In the genomic region with DNA sequence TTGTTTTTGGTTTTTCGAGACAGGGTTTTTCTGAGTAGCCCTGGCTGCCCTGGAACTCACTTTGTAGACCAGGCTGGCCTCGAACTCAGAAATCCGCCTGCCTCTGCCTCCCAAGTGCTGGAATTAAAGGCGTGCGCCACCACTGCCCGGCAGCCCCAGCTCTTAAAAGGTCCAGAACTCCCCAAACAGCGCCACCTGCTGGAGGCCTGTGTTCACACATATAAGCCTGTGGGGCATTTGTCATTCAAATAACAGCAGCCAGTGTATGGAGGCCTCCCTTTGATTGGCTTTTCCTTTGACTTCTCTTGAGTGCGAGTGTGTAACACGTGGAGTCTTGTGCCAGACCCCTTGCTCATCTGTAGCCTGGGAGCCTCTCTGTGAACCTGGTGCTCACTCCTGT, we compare ENCODE assay signal across 9 mouse cellular contexts. TPM values are rescaled to one million over a fixed set of nuclear protein-coding genes. Genes with fewer than 3 reads are reported as not detected.
A peak's percentile ranks its signal among the peaks of the same experiment; 100 is the strongest.
DNase-seq lines count a peak whose midpoint lies in the region; ATAC-seq and TF ChIP-seq lines count a peak whose summit lies in the region.
"Had no signal": no experiment of that assay in that cellular context is flagged by ENCODE, and none has a peak within 500 bp of the region (broad histone marks: within the 10 kb centered on the region; RNA-seq: fewer than 3 reads in every experiment).

No protein-coding gene starts in this region.

- H3K9me3 ChIP-seq in kidney, postnatal 0 days (replicated peaks; ENCODE audit: low read length): no peaks in the 10 kb centered on the region

- H3K4me3 ChIP-seq in kidney, postnatal 0 days (replicated peaks; ENCODE audit: low read depth, low read length): no peak overlapping the region

- TF ChIP-seq CTCF in kidney, postnatal 0 days (IDR thresholded peaks at IDR 0.05; ENCODE audit: low read depth): peak; percentile 48; the same call in 1 of the 2 replicates

- no peaks in the 10 kb centered on the region for H3K4me1 ChIP-seq in kidney, postnatal 0 days (replicated peaks; ENCODE audit: insufficient read depth, low read length)

- H3K4me2 ChIP-seq in kidney, postnatal 0 days (ENCODE audit: low read length): no peak overlapping the region

- peaks cover 21% of the 10 kb centered on the region; the same call in 1 of the 2 replicates for H3K36me3 ChIP-seq in kidney, postnatal 0 days (ENCODE audit: insufficient read depth, low read length)

- H3K27me3 ChIP-seq in kidney, postnatal 0 days (ENCODE audit: insufficient read depth, low read length): no peaks in the 10 kb centered on the region

- no peak for ATAC-seq in kidney, postnatal 0 days (replicated peaks; ENCODE audit: low FRiP score, low read depth)
- ATAC-seq: forebrain, embryonic 16.5 days had no signal

- no peak overlapping the region for H3K9ac ChIP-seq in kidney, postnatal 0 days (ENCODE audit: low read depth, low read length)

- DNase-seq in kidney, postnatal 0 days (ENCODE audit: low spot score): no peak
- DNase-seq in kidney, adult 9 months: no peak
- peak; percentile 49 for DNase-seq in thymus, postnatal 4 days
- DNase-seq in thymus, postnatal 0 days (ENCODE audit: low spot score): no peak
- DNase-seq in WW6 (ENCODE audit: low read depth, low spot score): peak; percentile 75
- peak; percentile 43 for DNase-seq in testis, postnatal 14 days (ENCODE audit: low spot score)
- DNase-seq in urinary bladder, adult 2 months (ENCODE audit: low spot score): no peak
- DNase-seq in frontal cortex, postnatal 14 days (ENCODE audit: low spot score in 2 of 2): no peak

- 92% methylated on average over 9 of the region's 9 CpGs for WGBS in kidney, postnatal 0 days

- no peak overlapping the region for H3K27ac ChIP-seq in kidney, postnatal 0 days

RNA-seq across cellular contexts. Expression of gene Tmem132b, which starts 24.0 kb away (rescaled TPM):
- polyA plus RNA-seq in kidney, postnatal 0 days (2015; fragmentation: Nextera tagmentation; extraction: Ambion mirVana): 0.27 and 0.28 TPM in 2 replicates
- polyA plus RNA-seq in thymus, postnatal 0 days (2015; fragmentation: Nextera tagmentation; extraction: Ambion mirVana): 0.04 TPM in 1 of 2 replicates, not detected in the other
- 0.03 and 0.04 TPM in 2 replicates for polyA plus RNA-seq in urinary bladder, adult 2 months (2012; rRNA removed)

RNA-seq across cellular contexts. Expression of gene Aacs, which starts 32.0 kb away (rescaled TPM):
- polyA plus RNA-seq in kidney, postnatal 0 days (2015; fragmentation: Nextera tagmentation; extraction: Ambion mirVana): 22.0 and 25.5 TPM in 2 replicates
- polyA plus RNA-seq in thymus, postnatal 0 days (2015; fragmentation: Nextera tagmentation; extraction: Ambion mirVana): 31.3 and 32.7 TPM in 2 replicates
- 27.3 and 40.5 TPM in 2 replicates for polyA plus RNA-seq in urinary bladder, adult 2 months (2012; rRNA removed)

Comparison
In these comparisons a context has a peak if more than half of its experiments do, and no peak if none do; other contexts are left out.
1. DNase-seq: peak in thymus, postnatal 4 days (single experiment), WW6 (single experiment) and testis, postnatal 14 days (single experiment); none in kidney, postnatal 0 days (single experiment), kidney, adult 9 months (single experiment), thymus, postnatal 0 days (single experiment), urinary bladder, adult 2 months (single experiment) and frontal cortex, postnatal 14 days (0 of 2).